Mouse (Mus musculus): ENCODE results near the gene Pde11a.

GRCm38 (mm10) chr2:75974131-75974530, 364.4 kb downstream of the Pde11a start:
- TF ChIP-seq CHD2 (IDR thresholded peaks at IDR 0.05; ENCODE audit: low read depth, low read length): no peak
- no peak for TF ChIP-seq HCFC1 (IDR thresholded peaks at IDR 0.05; ENCODE audit: borderline replicate concordance, insufficient read depth, low read length)
